Mouse (Mus musculus) neural tube, embryonic 11.5 days (tissue): Measurements from ENCODE around the gene Gm6034. TPM values are rescaled to one million over a fixed set of nuclear protein-coding genes. Genes with fewer than 3 reads are reported as not detected.
"Not testable (repeated sequence)": the region's sequence is repeated elsewhere in the genome, so short reads cannot be mapped to it uniquely, and the experiment has no call there.

Experiments
- ATAC-seq: fragments of 200-750 bp; cut with Nextera tagmentation; 2 replicates; pipeline ENCODE4 v1.8.0; 2017; ENCODE audit warnings: moderate number of reproducible peaks, mild to moderate bottlenecking, moderate TSS enrichment, moderate library complexity; ENCODE audit not compliant: insufficient read depth, low FRiP score, low TSS enrichment
- DNase-seq: peaks from one replicate; pipeline ENCODE4 v3.0.0-alpha.2; 2015; ENCODE audit warnings: low spot score
- H3K27ac ChIP-seq: fragments of 300-500 bp; sonication (generic); 2 replicates; pipeline ENCODE4 v1.5.1; 2014; ENCODE audit warnings: low read depth, mild to moderate bottlenecking, low read length
- H3K27me3 ChIP-seq: fragments of 300-500 bp; sonication (generic); 2 replicates; pipeline ENCODE4 v1.6.1; 2014; ENCODE audit warnings: mild to moderate bottlenecking, low read length, mixed read lengths; ENCODE audit not compliant: control insufficient read depth, insufficient read depth
- H3K36me3 ChIP-seq: fragments of 300-500 bp; sonication (generic); 2 replicates; pipeline ENCODE4 v1.6.1; 2014; ENCODE audit warnings: mild to moderate bottlenecking, low read length, moderate library complexity, mixed read lengths; ENCODE audit not compliant: control insufficient read depth, insufficient read depth
- H3K4me1 ChIP-seq: fragments of 300-500 bp; sonication (generic); 2 replicates; pipeline ENCODE4 v1.6.1; 2014; ENCODE audit warnings: low read length, mixed read lengths; ENCODE audit not compliant: control insufficient read depth, insufficient read depth
- H3K4me2 ChIP-seq: fragments of 300-500 bp; sonication (generic); 2 replicates; pipeline ENCODE4 v1.6.1; 2014; ENCODE audit warnings: low read depth, mild to moderate bottlenecking, moderate library complexity
- H3K4me3 ChIP-seq: fragments of 300-500 bp; sonication (generic); 2 replicates; pipeline ENCODE4 v1.5.1; 2014; ENCODE audit warnings: low read depth, low read length
- H3K9ac ChIP-seq: fragments of 300-500 bp; sonication (generic); 2 replicates; pipeline ENCODE4 v1.6.1; 2014; ENCODE audit warnings: mild to moderate bottlenecking, low read length
- H3K9me3 ChIP-seq: fragments of 300-500 bp; sonication (generic); 2 replicates; pipeline ENCODE4 v1.6.1; 2016; ENCODE audit warnings: low read length; ENCODE audit not compliant: control insufficient read depth
- WGBS: fragments of 180-500 bp; shearing (Covaris S2); extraction: QIAGEN DNeasy Blood & Tissue Kit; methylation state at CpG from one replicate; pipeline ENCODE4 v1.1.7; 2014; 5-methylcytosine and 5-hydroxymethylcytosine counted together
- polyA plus RNA-seq: library from polyadenylated mRNA; unstranded; fragments of >200 nt; fragmentation: Nextera tagmentation; extraction: Ambion mirVana; gene quantifications from 2 replicates; pipeline ENCODE4 v1.2.1, GENCODE M21; 2014

Gene Gm6034
- polyA plus RNA-seq, 1 experiment from 2014 or later: not detected

DNA sequence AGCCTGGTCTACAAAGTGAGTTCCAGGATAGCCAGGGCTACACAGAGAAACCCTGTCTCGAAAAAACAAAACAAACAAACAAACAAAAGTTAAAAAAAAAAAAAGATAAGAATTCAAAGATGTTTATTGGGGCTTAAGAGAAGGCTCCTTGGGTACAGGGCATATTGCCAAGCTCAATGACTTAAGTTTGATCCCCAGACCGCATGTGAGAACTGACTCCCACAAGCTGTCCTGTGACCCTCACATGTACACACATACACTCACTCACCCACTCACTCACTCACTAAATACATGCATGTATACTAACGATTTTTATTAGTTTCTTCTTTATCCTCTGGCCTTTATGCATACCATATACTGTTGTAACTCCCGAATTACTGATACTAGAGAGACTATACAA lies 42.4 kb upstream of the Gm6034 start:
- H3K9ac ChIP-seq: no peak overlapping the region
- H3K4me1 ChIP-seq: peaks cover 3% of the 10 kb centered on the region; the same call in 1 of the 2 replicates
- no peak overlapping the region for H3K4me3 ChIP-seq
- 88% methylated on average over 4 of the region's 4 CpGs for WGBS
- no peak overlapping the region for H3K4me2 ChIP-seq
- no peak for ATAC-seq
- no peaks in the 10 kb centered on the region for H3K27me3 ChIP-seq
- no peaks in the 10 kb centered on the region for H3K36me3 ChIP-seq
- DNase-seq: no peak
- no peak overlapping the region for H3K27ac ChIP-seq
- no peaks in the 10 kb centered on the region for H3K9me3 ChIP-seq

GRCm38 (mm10) chr17:36001121-36001897 lies 41.5 kb upstream of the Gm6034 start:
- ATAC-seq (no peak), DNase-seq (no peak)
- no peaks in the 10 kb centered on the region for H3K9me3 ChIP-seq
- no peak overlapping the region for H3K27ac ChIP-seq
- H3K4me1 ChIP-seq: no peaks in the 10 kb centered on the region
- H3K4me2 ChIP-seq: no peak overlapping the region
- H3K27me3 ChIP-seq: no peaks in the 10 kb centered on the region
- H3K36me3 ChIP-seq: peaks cover 2% of the 10 kb centered on the region; the same call in 1 of the 2 replicates
- 93% methylated on average over 12 of the region's 12 CpGs for WGBS
- no peak overlapping the region for H3K9ac ChIP-seq
- no peak overlapping the region for H3K4me3 ChIP-seq

GRCm38 (mm10) chr17:36001966-36002365 lies 40.8 kb upstream of the Gm6034 start:
- H3K4me2 ChIP-seq: no peak overlapping the region
- ATAC-seq: no peak
- peaks cover 2% of the 10 kb centered on the region; the same call in 1 of the 2 replicates for H3K36me3 ChIP-seq
- no peak for DNase-seq
- 95% methylated on average over 6 of the region's 6 CpGs for WGBS
- no peaks in the 10 kb centered on the region for H3K4me1 ChIP-seq
- H3K4me3 ChIP-seq: no peak overlapping the region
- H3K27ac ChIP-seq: no peak overlapping the region
- no peak overlapping the region for H3K9ac ChIP-seq
- no peaks in the 10 kb centered on the region for H3K9me3 ChIP-seq
- H3K27me3 ChIP-seq: no peaks in the 10 kb centered on the region

- H3K4me2 ChIP-seq: no peak overlapping the region
- H3K9ac ChIP-seq: no peak overlapping the region
- DNase-seq (no peak), ATAC-seq (no peak)
- no peak overlapping the region for H3K4me3 ChIP-seq
- peaks cover 2% of the 10 kb centered on the region; the same call in 1 of the 2 replicates for H3K36me3 ChIP-seq
- H3K4me1 ChIP-seq: no peaks in the 10 kb centered on the region
- no peaks in the 10 kb centered on the region for H3K9me3 ChIP-seq
- H3K27ac ChIP-seq: no peak overlapping the region
- 91% methylated on average over 7 of the region's 7 CpGs for WGBS
- no peaks in the 10 kb centered on the region for H3K27me3 ChIP-seq
Measured at GRCm38 (mm10) chr17:36003331-36003730, 39.4 kb upstream of the Gm6034 start.

GRCm38 (mm10) chr17:36004409-36004808 lies 38.4 kb upstream of the Gm6034 start:
- not testable (repeated sequence) for H3K4me3 ChIP-seq, H3K4me2 ChIP-seq, H3K27me3 ChIP-seq, H3K36me3 ChIP-seq, H3K27ac ChIP-seq, ATAC-seq, H3K4me1 ChIP-seq, DNase-seq, H3K9ac ChIP-seq, H3K9me3 ChIP-seq
- WGBS: 96% methylated on average over 7 of the region's 7 CpGs

DNA sequence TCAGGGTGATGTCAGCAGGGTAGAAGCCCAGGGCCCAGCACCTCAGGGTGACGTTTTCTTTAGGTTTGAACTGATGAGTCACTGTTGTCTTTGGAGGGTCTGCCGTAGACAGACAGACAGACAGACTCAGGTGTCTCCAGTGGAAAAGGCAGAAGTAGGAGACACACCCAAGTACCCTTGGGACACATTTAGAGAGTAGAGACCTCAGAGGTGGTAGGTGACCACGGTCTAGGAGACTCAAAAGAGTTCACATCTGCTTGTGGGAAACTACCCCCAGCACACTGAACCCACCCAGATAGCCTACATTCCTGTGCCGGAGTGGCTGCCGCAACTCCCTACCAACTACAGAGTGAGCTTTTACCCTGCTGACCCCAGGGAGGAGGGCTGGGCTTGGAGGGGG lies 27.8 kb upstream of the Gm6034 start:
- Histone ChIP-seq H3K27me3 (no peaks in the 10 kb centered on the region), H3K27ac (no peak overlapping the region), H3K4me1 (no peaks in the 10 kb centered on the region), H3K4me3 (no peak overlapping the region), H3K36me3 (peaks cover 7% of the 10 kb centered on the region), H3K4me2 (no peak overlapping the region), H3K9me3 (no peaks in the 10 kb centered on the region), H3K9ac (no peak overlapping the region)
- DNase-seq (no peak), ATAC-seq (no peak)
- WGBS: 91% methylated on average over 5 of the region's 5 CpGs

- H3K4me3 ChIP-seq: no peak overlapping the region
- WGBS: 90% methylated on average over 5 of the region's 5 CpGs
- no peaks in the 10 kb centered on the region for H3K9me3 ChIP-seq
- no peak overlapping the region for H3K27ac ChIP-seq
- no peak overlapping the region for H3K4me2 ChIP-seq
- ATAC-seq (no peak), DNase-seq (no peak)
- no peaks in the 10 kb centered on the region for H3K27me3 ChIP-seq
- H3K4me1 ChIP-seq: 0 out of 2 replicates have a peak, but pooled peaks cover 2% of the 10 kb centered on the region
- peaks cover 7% of the 10 kb centered on the region for H3K36me3 ChIP-seq
- H3K9ac ChIP-seq: no peak overlapping the region
Measured at GRCm38 (mm10) chr17:36017046-36017445, 25.7 kb upstream of the Gm6034 start.

GRCm38 (mm10) chr17:36018979-36019378 lies 23.8 kb upstream of the Gm6034 start:
- Histone ChIP-seq H3K4me1 (0 out of 2 replicates have a peak, but pooled peaks cover 2% of the 10 kb centered on the region), H3K27ac (no peak overlapping the region), H3K4me2 (no peak overlapping the region), H3K9ac (no peak overlapping the region), H3K4me3 (no peak overlapping the region), H3K27me3 (no peaks in the 10 kb centered on the region), H3K36me3 (peaks cover 7% of the 10 kb centered on the region), H3K9me3 (no peaks in the 10 kb centered on the region)
- DNase-seq (no peak), ATAC-seq (no peak)
- WGBS: 74% methylated on average over 2 of the region's 2 CpGs

DNA sequence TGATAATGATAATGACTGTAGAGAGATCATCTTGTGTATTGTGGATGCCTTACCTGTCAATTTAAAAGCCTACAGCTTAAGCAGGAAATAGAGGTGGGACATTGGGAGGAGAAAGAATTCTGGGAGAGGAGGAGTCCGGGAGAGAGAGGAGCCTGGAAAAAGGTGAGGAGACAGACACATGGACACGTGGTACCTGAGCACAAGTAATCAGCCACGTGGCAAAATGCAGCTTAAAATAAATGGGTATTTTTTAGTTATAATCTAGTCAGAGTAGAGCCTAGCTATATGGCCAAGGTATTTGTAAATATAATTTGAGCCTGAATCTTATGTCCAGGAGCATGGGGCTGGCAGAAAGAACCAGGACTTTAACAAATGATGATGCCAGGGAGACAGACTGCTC lies 23.2 kb upstream of the Gm6034 start:
- Histone ChIP-seq H3K4me3 (no peak overlapping the region), H3K4me2 (no peak overlapping the region), H3K36me3 (peaks cover 3% of the 10 kb centered on the region), H3K27ac (no peak overlapping the region), H3K9me3 (no peaks in the 10 kb centered on the region), H3K4me1 (0 out of 2 replicates have a peak, but pooled peaks cover 2% of the 10 kb centered on the region), H3K27me3 (no peaks in the 10 kb centered on the region), H3K9ac (no peak overlapping the region)
- 63% methylated on average over 3 of the region's 3 CpGs for WGBS
- ATAC-seq (no peak), DNase-seq (no peak)
